Mouse (Mus musculus): ENCODE results near the gene Col4a6. TPM values are rescaled to one million over a fixed set of nuclear protein-coding genes. Genes with fewer than 3 reads are reported as not detected.

Gene Col4a6
- total and polyA plus RNA-seq, 3 experiments = 0.63 to 2.2 (median 1.2) TPM

DNA sequence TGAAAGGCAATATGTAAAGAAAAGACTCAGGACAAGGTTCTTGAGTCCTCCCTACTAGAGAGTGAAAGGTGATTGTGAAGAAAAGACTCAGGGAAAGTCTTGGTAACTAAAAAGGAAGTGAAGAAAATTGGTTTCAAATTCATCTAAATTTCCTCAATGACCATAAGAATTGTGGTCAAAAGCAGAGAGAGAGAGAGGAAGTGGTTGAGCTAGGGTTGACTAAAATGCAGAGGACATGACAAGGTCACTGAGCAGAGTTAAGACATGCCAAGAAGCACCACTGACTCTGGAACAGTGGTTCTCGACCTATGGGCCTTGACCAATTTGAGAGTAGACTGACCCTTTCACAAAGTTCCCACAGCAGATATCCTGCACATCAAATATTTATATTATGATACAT lies 224.2 kb downstream of the Col4a6 start:
- no peak for DNase-seq

DNA sequence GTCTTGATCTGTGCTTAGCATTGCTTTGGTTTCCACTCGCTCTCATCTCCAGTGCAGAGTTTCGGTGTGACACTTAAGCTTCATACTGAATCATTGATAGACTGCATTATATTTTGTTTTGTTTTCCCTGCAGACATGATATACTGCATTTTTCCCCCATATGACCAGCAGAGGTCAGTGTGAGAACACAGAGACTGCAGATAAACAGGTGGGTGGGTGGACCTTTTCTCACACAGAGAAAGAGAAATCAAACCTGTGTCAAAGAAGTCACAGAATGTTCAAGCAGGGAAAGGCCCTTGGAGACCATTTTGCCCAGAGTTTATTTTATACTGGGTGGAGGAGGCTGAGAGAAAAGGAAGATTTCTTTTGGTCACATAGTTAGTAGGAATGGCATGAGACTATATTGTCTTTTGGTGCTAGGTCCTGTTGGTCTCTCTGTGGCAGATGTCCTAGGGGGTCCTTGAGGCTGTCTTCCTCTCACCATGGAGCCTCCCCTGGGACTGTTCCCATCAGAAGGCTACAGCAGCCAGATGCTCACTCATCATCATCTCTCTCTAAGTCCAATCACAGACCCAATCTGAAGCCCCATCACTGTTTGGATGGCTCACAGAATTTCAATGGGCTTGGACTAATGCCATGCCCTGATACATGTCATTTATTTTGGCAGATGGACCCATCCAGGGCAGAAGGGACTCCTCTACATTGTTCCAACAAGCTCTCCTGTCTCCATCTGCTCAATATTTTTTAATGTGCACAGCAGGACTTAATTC lies 237.1 kb downstream of the Col4a6 start:
- DNase-seq = peak; percentile 8

DNA sequence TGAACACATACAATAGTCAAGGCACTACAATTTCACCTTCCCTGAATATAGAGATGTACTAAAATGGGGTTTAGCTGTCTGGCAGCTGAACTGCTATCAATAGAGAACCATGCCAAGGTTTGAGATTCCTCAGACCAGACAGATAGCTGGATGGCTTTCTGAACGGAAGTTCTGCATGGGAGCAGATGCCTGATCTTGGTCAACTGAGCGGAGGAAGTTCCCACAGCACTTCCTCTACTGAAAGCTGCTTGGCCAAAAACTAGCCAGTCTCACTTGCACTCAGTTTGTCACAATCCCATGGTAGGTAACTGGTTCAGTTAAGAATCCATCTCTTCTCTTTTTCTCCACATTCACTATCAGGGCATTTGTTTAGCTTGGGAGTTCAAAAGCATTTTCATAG lies 245.7 kb downstream of the Col4a6 start:
- no peak for DNase-seq

DNA sequence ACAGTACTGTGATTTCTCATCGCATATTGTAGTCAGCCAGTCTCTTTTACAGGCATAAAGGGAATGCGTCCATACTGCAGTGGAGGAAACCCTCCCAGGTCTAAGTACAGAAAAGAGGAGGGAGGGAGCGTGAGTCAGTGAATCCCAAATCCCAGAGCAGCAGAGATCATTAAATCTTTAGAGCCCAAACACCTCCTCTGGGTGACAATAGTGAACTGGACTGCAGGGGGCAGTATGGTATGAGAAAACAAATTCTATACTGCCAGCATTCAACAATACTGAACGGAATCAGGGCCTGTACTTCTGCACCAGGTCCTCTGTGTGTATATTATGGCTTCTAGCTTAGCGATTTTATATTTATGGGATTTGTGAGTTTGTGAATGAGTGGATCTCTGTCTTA lies 261.1 kb downstream of the Col4a6 start:
- DNase-seq = peak; percentile 22

DNA sequence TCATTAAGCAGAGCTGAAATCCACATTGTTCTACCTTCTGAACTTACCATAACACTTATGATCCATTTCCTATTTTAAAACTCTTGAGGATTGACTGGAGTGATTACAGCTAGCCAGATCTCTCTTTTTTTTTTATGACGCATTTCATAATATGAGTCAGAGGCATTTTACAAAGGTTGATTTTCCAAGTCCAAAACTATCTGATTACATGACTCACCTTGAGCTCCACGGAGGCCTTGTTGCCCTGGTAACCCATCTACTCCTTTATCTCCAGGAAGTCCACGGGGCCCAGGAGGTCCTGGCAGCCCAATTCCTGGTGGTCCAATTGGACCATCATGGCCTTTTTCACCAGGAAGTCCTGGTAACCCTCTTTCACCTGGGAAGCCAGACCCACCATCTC lies 274.9 kb downstream of the Col4a6 start:
- DNase-seq = peak; percentile 18

DNA sequence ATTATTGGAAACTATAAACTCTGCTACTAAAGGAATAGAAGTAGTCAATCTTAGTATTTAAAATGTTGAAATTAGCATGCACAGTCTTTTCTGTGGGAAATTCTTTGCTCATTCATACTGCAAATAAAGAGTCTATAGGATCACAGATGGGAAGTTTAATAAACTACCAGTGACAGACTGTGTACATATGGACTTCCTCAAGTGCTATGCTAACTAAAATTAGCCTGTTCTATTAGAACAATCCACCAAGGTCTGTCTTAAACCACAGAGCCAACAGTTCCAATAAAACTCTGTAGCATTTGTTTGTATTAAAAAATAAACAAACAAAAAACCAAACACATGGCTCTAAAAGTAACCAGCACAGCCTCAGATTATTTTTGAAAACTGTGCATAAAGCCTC lies 278.8 kb downstream of the Col4a6 start:
- DNase-seq = no peak

DNA sequence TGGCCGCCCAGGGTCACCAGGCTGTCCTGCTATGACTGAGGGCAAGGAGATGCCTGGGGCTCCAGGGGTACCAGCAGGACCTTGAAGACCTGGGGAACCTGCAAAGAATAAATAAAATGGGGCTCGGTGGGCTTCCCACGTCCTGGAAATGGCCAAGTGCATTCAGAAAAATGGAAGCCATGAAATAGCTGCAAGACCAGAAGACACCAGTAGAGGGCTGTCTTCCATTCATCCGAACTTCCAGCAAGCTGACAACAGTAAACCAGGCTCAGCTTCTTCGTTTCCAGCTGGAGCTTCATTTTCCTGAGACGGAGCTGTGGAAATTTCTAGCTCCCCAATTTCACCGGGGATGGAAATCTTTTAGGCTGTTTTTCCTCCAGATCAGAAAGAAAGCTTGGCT lies 298.5 kb downstream of the Col4a6 start:
- DNase-seq = no peak

DNA sequence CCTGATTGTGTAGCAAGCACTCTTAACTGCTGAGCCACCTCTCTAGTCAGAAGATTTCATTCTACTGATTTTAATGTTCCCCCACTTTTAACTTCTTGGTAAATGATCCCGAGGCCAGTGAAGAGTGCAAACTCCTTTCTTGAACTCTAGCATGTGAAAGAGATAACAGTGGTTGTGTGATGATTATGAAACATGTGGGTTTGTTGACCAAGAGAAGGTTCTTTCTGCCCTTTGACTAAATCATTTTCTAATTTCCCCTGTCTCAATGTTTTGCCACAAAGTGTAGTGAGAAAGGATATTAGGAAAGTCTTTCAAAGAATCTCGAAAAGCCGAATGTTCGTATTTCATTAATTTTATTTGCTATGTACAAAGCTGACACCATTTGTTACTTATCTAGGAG lies 308.8 kb downstream of the Col4a6 start:
- DNase-seq = no peak

DNA sequence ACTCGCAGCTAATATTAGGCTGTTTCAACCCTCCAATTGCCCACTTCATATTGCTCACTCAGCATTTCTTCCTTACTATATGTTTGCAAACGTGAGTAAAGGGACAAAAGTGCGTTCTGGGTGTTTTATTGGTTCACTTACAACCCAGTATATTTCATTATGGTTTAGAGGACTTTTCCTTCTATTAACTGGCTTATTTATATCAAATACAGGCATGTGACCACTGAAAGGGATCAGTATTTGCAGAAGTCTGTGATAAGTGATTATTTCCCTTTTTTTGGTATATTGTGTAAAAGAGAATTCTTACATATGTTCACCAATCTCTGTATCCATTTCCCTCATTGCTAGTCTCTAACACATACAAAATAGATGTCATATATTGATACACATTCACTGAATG lies 313.5 kb downstream of the Col4a6 start:
- DNase-seq = no peak

DNA sequence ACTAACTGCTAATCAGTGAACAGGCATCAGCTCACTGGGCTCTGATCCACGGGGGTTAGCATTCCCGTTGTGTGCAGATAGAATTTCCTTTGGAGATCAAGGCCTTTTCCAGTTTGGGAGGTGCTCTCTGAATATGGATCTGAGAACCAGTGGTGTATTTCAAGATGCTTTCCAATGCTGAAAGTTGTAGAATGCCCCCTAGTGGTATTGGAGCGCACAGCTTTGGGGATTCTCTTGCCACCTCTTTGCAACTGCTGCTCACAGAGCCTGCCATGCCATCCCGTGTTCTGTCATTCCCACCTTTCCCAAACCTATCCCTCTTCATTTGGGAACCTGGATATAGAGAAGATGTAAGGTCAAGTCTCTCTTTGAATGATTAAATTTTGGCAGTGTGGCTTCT lies 315.7 kb downstream of the Col4a6 start:
- no peak for DNase-seq

DNA sequence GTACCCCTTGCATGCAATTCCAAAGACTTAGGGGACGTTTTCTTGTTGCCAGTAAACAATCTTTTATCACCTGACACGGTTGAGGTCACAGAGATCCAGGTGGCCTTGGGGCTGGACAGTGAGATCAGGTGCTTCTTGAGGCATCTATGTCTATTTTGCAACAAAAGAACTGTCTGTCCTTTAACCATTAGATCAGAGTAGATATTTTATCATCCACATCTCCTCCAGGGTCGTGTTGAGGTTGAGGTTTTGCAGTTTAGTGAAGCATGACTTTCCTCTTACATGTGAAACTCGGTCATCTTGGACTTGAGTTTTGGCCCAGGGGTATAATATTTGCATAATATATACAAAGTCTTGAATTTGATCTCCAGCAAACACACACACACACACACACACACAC lies 316.2 kb downstream of the Col4a6 start:
- no peak for DNase-seq

DNA sequence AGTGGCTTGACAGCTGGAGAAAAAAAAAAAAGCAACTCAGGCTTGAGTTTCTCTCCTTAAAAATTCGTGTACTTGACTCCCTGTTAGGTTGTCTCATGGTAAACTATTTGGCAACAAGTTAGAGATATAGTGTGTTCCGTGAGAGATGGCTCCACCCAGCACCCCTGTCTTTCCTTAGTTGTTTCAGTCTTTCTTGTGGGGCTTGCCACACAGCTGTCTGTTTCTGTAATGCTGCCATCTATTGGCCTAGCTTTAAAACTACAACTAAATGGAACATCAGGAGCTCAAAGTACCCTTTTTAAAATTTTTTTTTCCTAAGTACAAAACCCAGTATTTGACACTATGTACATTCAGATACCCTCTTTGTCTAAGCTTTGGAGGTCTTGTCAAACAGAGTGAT lies 317.2 kb downstream of the Col4a6 start:
- DNase-seq = no peak

DNA sequence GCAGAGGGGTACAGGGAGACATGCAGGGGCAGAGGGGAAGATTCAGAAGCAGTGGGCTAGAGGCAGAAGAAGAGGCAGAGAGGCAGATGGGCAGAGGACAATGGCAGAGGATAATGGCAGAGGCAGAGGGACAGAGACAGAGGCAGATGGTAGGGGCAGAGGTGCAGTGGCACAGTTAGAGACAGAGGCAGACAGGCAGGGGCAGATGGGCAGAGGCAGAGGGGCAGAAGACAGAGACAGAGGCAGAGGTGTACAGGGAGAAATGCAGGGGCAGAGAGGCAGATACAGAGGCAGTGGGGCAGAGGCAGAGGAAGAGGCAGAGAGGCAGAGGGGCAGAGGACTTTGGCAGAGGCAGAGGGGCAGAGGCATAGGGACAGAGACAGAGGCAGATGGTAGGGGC lies 322.7 kb downstream of the Col4a6 start:
- no peak for DNase-seq

DNA sequence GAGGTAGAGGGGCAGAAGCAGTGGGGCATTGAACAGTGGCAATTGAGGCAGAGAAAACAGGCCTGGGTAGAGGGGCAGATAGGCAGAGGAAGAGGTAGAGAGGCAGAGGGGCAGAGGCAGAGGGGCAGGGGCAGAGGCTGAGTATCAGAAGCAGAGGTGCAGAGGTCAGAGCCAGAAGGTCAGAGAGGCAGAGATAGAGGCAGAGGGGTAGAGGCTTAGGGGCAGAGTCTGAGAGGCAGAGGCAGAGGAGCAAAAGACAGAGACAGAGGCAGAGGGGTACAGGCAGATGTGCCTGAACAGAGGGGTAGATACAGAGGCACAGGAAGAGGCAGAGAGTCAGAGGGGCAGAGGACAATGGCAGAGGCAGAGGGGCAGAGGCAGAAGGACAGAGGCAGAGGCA lies 323.6 kb downstream of the Col4a6 start:
- DNase-seq = no peak

DNA sequence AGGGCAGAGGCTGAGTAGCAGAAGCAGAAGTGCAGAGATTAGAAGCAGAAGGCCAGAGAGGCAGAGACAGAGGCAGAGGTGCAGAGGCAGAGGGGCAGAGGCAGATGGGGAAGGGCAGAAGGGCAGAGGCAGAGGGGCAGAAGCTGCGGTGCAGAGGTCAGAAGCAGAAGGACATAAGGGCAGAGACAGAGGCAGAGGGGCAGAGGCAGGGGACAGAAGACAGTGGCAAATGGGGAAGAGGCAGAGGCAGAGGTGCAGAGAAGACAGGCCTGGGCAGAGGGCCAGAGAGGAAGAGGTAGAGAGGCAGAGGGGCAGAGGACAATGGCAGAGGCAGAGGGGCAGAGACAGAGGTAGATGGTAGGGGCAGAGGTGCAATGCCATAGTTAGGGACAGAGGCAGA lies 324.2 kb downstream of the Col4a6 start:
- DNase-seq = no peak

Other genes starting within 250 kb of the Col4a6 start
- 10 to 100 TPM in 1 of 2 experiments, 1 to 10 TPM in 1; 6.7 to 12.4 TPM for gene Col4a5, start 1.3 kb upstream of the Col4a6 start, total RNA-seq (2021)
- gene Col4a5, start 1.3 kb upstream of the Col4a6 start, polyA plus RNA-seq (2012; rRNA removed) = 3.9 and 4.7 TPM in 2 replicates